Mouse (Mus musculus): ENCODE measurements around the gene Lin7c.

Gene Lin7c

GRCm38 (mm10) chr2:109942810-109943570 is 52.3 kb downstream of the Lin7c start:
- DNase-seq (ENCODE audit: low spot score) = peak; percentile 15

- DNase-seq (ENCODE audit: low spot score) = no peak
Observed at GRCm38 (mm10) chr2:109944995-109945394, 54.3 kb downstream of the Lin7c start.

- no peak for DNase-seq (ENCODE audit: low spot score)
Observed at GRCm38 (mm10) chr2:109945532-109945931, 54.9 kb downstream of the Lin7c start.

DNA sequence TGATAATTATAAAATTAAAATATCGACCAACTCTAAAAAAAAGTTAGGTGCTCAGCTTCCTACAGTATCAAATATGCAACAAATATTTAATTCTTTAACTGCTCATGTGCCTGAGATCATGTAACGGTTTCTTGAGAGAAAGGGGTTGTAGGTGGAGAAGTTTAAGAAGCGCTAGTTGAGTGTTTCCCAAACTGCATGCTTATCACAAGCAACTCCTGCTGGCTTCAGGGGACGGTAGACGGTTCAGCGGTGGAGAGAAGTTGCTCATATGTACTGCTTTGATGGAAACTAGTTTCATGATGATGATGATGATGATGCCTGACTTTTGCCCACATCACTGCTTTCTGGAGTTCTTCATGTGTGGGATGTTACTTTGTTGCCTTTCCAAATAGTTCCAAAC is 55.8 kb downstream of the Lin7c start:
- no peak for DNase-seq (ENCODE audit: low spot score)

- DNase-seq (ENCODE audit: low spot score) = no peak
Observed at GRCm38 (mm10) chr2:109949519-109949918, 58.9 kb downstream of the Lin7c start.

DNA sequence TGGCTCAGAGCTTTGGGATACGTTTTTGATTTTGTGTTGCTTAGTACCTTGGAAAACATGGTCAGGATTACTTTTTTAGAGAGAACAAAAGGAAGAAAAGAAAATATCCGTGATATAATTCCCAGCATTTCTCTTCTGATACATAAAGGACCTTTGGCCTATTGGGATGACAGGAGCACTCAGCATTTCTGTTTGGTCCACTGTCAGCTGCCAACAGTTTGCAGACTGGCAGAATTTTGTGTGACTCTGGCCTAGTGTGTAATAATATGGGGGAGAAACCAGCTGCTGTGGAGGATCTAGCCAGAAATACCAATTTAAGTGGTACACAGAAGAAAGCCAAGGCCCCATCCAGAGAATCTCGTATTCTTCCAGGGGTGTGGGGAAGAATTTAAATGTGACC is 59.7 kb downstream of the Lin7c start:
- no peak for DNase-seq (ENCODE audit: low spot score)
